Mouse (Mus musculus) spleen, adult 12 weeks (tissue): ENCODE data around the gene Crocc2.

Experiments used
- DNase-seq: peaks from one replicate; pipeline ENCODE4 v3.0.0; 2022; ENCODE audit warnings: low spot score

Crocc2 gene

DNA sequence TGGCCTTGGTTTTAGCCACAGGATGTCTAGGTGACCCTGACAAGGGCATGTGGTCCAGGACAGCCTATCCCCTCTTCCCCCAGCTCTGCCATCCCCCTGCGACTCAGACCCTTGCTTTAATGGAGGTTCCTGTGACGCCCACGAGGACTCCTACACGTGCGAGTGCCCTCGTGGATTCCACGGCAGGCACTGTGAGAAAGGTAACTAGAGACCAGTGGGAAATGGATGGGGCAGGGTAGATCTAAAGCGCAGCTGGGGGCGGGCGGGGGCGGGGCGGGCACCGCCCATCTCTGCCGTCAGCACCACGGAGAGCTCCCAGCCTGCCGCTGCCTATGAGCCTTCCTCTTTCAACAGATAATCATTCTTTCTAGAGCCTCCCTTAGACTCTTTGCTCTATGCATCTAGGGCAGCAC lies 103.9 kb downstream of the Crocc2 start:
- no peak for DNase-seq

DNA sequence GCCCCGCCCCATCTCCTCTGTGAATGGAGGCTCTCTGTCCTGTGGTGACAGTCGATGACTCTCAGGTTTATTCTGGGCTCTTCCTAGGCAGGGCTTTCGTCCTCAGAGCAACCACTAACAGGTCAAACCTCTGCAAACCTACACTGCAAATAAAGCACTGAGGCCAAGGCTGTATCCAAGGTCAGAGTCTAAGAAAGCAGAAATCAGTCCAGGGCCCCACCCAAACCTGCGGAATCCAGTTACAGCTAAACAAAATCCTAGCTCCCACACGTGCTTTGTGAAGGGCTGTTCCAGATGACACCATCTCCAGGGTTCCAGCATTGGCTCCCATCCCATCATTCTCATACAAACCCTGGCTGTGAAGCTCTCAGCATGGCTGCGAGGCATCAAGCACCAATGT lies 107.0 kb downstream of the Crocc2 start:
- no peak for DNase-seq

DNA sequence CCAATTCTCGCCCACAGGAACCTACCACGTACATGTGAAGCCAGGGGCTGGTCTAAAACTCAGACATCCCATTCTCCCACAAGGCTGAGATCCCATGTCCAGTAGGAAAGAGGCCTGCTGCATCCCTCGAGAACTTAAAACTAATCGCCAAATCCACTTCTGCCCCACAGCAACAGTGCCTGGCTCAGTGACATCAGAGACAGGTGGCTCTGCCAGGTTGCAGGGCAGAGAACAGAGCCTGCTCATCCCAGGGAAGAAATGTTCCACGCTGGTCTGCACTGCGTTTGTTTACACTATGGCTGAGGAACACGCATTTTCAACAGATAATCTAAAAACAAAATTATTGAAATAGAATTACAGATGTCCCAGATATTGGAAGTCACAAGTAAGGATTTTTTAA lies 108.5 kb downstream of the Crocc2 start:
- no peak for DNase-seq
